Mouse (Mus musculus) intestine, embryonic 16.5 days (tissue): ENCODE data around the gene Capg. TPM values are rescaled to one million over a fixed set of nuclear protein-coding genes. Genes with fewer than 3 reads are reported as not detected.

Source experiments
- ATAC-seq: fragments of 200-750 bp; cut with Nextera tagmentation; 2 replicates; pipeline ENCODE4 v1.8.0; 2017; ENCODE audit warnings: moderate TSS enrichment, moderate library complexity
- H3K27ac ChIP-seq: fragments of 300-500 bp; sonication (generic); 2 replicates; pipeline ENCODE4 v1.5.1; 2014; ENCODE audit warnings: mild to moderate bottlenecking, low read length
- H3K27me3 ChIP-seq: fragments of 300-500 bp; sonication (generic); replicated peaks from 2 replicates; pipeline ENCODE4 v1.6.1; 2014; ENCODE audit warnings: low read length, control low read depth, mixed read lengths; ENCODE audit not compliant: control insufficient read depth, insufficient read depth
- H3K36me3 ChIP-seq: fragments of 300-500 bp; sonication (generic); 2 replicates; pipeline ENCODE4 v1.6.1; 2014; ENCODE audit warnings: low read length, control low read depth; ENCODE audit not compliant: control insufficient read depth, insufficient read depth
- H3K4me1 ChIP-seq: fragments of 300-500 bp; sonication (generic); 2 replicates; pipeline ENCODE4 v1.6.1; 2014; ENCODE audit warnings: low read length, control low read depth, mixed read lengths; ENCODE audit not compliant: control insufficient read depth, insufficient read depth
- H3K4me2 ChIP-seq: fragments of 300-500 bp; sonication (generic); 2 replicates; pipeline ENCODE4 v1.6.1; 2014; ENCODE audit warnings: low read depth, low read length, control low read depth
- H3K4me3 ChIP-seq: fragments of 300-500 bp; sonication (generic); 2 replicates; pipeline ENCODE4 v1.5.1; 2014; ENCODE audit warnings: mild to moderate bottlenecking, low read length
- H3K9ac ChIP-seq: fragments of 300-500 bp; sonication (generic); 2 replicates; pipeline ENCODE4 v1.6.1; 2014; ENCODE audit warnings: low read depth, low read length
- H3K9me3 ChIP-seq: fragments of 300-500 bp; sonication (generic); 2 replicates; pipeline ENCODE4 v1.6.1; 2016; ENCODE audit warnings: low read length, control low read depth; ENCODE audit not compliant: control insufficient read depth
- WGBS: fragments of 180-500 bp; shearing (Covaris S2); extraction: QIAGEN DNeasy Blood & Tissue Kit; methylation state at CpG from one replicate; pipeline ENCODE4 v1.1.7; 2014; 5-methylcytosine and 5-hydroxymethylcytosine counted together
- polyA plus RNA-seq: library from polyadenylated mRNA; unstranded; fragments of >200 nt; fragmentation: Nextera tagmentation; extraction: Ambion mirVana; gene quantifications from 2 replicates; pipeline ENCODE4 v1.2.1, GENCODE M21; 2015

Capg gene
- polyA plus RNA-seq, 1 experiment from 2014 or later: 35.2 TPM

GRCm38 (mm10) chr6:72581625-72582382 is 37.6 kb downstream of the Capg start:
- H3K36me3 ChIP-seq: peaks cover 4% of the 10 kb centered on the region; the same call in 1 of the 2 replicates
- H3K4me1 ChIP-seq: no peaks in the 10 kb centered on the region
- no peaks in the 10 kb centered on the region for H3K9me3 ChIP-seq
- no peak for ATAC-seq
- no peak overlapping the region for H3K9ac ChIP-seq
- H3K4me2 ChIP-seq: no peak overlapping the region
- H3K27ac ChIP-seq: no peak overlapping the region
- no peak overlapping the region for H3K4me3 ChIP-seq
- WGBS: 76% methylated on average over 11 of the region's 11 CpGs
- no peaks in the 10 kb centered on the region for H3K27me3 ChIP-seq

GRCm38 (mm10) chr6:72583211-72583839 is 39.1 kb downstream of the Capg start:
- no peak overlapping the region for H3K4me3 ChIP-seq
- 89% methylated on average over 4 of the region's 4 CpGs for WGBS
- no peaks in the 10 kb centered on the region for H3K9me3 ChIP-seq
- no peak overlapping the region for H3K4me2 ChIP-seq
- no peaks in the 10 kb centered on the region for H3K27me3 ChIP-seq
- H3K36me3 ChIP-seq: peaks cover 4% of the 10 kb centered on the region; the same call in 1 of the 2 replicates
- no peak for ATAC-seq
- H3K4me1 ChIP-seq: no peaks in the 10 kb centered on the region
- H3K27ac ChIP-seq: no peak overlapping the region
- H3K9ac ChIP-seq: no peak overlapping the region

- WGBS: 57% methylated on average over 11 of the region's 11 CpGs
- Histone ChIP-seq H3K4me3 (no peak overlapping the region), H3K27ac (no peak overlapping the region), H3K27me3 (no peaks in the 10 kb centered on the region), H3K4me2 (no peak overlapping the region), H3K4me1 (no peaks in the 10 kb centered on the region), H3K9ac (no peak overlapping the region), H3K9me3 (no peaks in the 10 kb centered on the region), H3K36me3 (peaks cover 4% of the 10 kb centered on the region; the same call in 1 of the 2 replicates)
- peak; percentile 83 for ATAC-seq
Observed at GRCm38 (mm10) chr6:72584154-72584553, 40.0 kb downstream of the Capg start.

- H3K9me3 ChIP-seq: no peaks in the 10 kb centered on the region
- no peak overlapping the region for H3K27ac ChIP-seq
- no peaks in the 10 kb centered on the region for H3K36me3 ChIP-seq
- H3K4me2 ChIP-seq: no peak overlapping the region
- no peak overlapping the region for H3K4me3 ChIP-seq
- no peak for ATAC-seq
- 74% methylated on average over 3 of the region's 3 CpGs for WGBS
- peaks cover 5% of the 10 kb centered on the region; the same call in 1 of the 2 replicates for H3K4me1 ChIP-seq
- H3K9ac ChIP-seq: no peak overlapping the region
- no peaks in the 10 kb centered on the region for H3K27me3 ChIP-seq
Observed at GRCm38 (mm10) chr6:72586701-72587100, 42.5 kb downstream of the Capg start.

- Histone ChIP-seq H3K9me3 (no peaks in the 10 kb centered on the region), H3K27me3 (no peaks in the 10 kb centered on the region), H3K4me2 (no peak overlapping the region), H3K9ac (no peak overlapping the region), H3K36me3 (no peaks in the 10 kb centered on the region), H3K4me3 (no peak overlapping the region), H3K4me1 (peaks cover 5% of the 10 kb centered on the region; the same call in 1 of the 2 replicates), H3K27ac (no peak overlapping the region)
- ATAC-seq: no peak
Observed at GRCm38 (mm10) chr6:72588307-72588706, 44.1 kb downstream of the Capg start.

- H3K9ac ChIP-seq: no peak overlapping the region
Observed at GRCm38 (mm10) chr6:72590111-72590510, 45.9 kb downstream of the Capg start.

GRCm38 (mm10) chr6:72593011-72593803 is 49.0 kb downstream of the Capg start:
- no peak overlapping the region for H3K4me2 ChIP-seq
- no peak overlapping the region for H3K4me3 ChIP-seq
- no peaks in the 10 kb centered on the region for H3K27me3 ChIP-seq
- H3K36me3 ChIP-seq: no peaks in the 10 kb centered on the region
- H3K9me3 ChIP-seq: no peaks in the 10 kb centered on the region
- 77% methylated on average over 6 of the region's 6 CpGs for WGBS
- ATAC-seq: no peak
- H3K4me1 ChIP-seq: peaks cover 17% of the 10 kb centered on the region
- no peak overlapping the region for H3K9ac ChIP-seq
- no peak overlapping the region for H3K27ac ChIP-seq

More at GRCm38 (mm10) chr6:72590111-72590510, 45.9 kb downstream of the Capg start:
- Histone ChIP-seq H3K4me3 (no peak overlapping the region), H3K4me1 (peaks cover 5% of the 10 kb centered on the region; the same call in 1 of the 2 replicates), H3K36me3 (no peaks in the 10 kb centered on the region), H3K4me2 (no peak overlapping the region), H3K9me3 (no peaks in the 10 kb centered on the region), H3K27me3 (no peaks in the 10 kb centered on the region), H3K27ac (no peak overlapping the region)
- peak; percentile 52; the same call in 1 of the 2 replicates for ATAC-seq

GRCm38 (mm10) chr6:72593914-72594313 is 49.7 kb downstream of the Capg start:
- Histone ChIP-seq H3K4me3 (no peak overlapping the region), H3K9ac (no peak overlapping the region), H3K4me1 (peaks cover 21% of the 10 kb centered on the region), H3K4me2 (no peak overlapping the region), H3K27ac (no peak overlapping the region), H3K36me3 (no peaks in the 10 kb centered on the region), H3K9me3 (no peaks in the 10 kb centered on the region), H3K27me3 (no peaks in the 10 kb centered on the region)
- no peak for ATAC-seq
- 65% methylated on average over 5 of the region's 5 CpGs for WGBS
